Mouse (Mus musculus) cerebellum, adult 2 months (tissue): ENCODE data around the gene Chat. TPM values are rescaled to one million over a fixed set of nuclear protein-coding genes. Genes with fewer than 3 reads are reported as not detected.
"Not testable (repeated sequence)": the region's sequence is repeated elsewhere in the genome, so short reads cannot be mapped to it uniquely, and the experiment has no call there.

Experiments used
- DNase-seq, 2 experiments: peaks; one replicate each; pipeline ENCODE4 v3.0.0; 2021
- H3K27ac ChIP-seq: fragments of 200-500 bp; 2 replicates; pipeline ENCODE4 v1.5.1; 2012; ENCODE audit warnings: low read length, control low read depth, inconsistent platforms; ENCODE audit not compliant: insufficient read depth
- H3K27me3 ChIP-seq: fragments of 200-500 bp; 2 replicates; pipeline ENCODE4 v1.6.1; 2012; ENCODE audit warnings: inconsistent platforms, mild to moderate bottlenecking, low read length, moderate library complexity; ENCODE audit not compliant: control insufficient read depth, insufficient read depth
- H3K4me1 ChIP-seq: fragments of 200-500 bp; 2 replicates; pipeline ENCODE4 v1.6.1; 2011; ENCODE audit warnings: low read length; ENCODE audit not compliant: control insufficient read depth, insufficient read depth
- H3K4me3 ChIP-seq: fragments of 200-500 bp; replicated peaks from 2 replicates; pipeline ENCODE3; 2011; ENCODE audit warnings: mild to moderate bottlenecking, low read depth, low read length, control low read depth; ENCODE audit not compliant: insufficient read depth
- CTCF ChIP-seq: fragments of 200-500 bp; IDR thresholded peaks from 2 replicates; pipeline ENCODE4 v1.5.1; 2011; ENCODE audit warnings: low read depth, mild to moderate bottlenecking, control low read depth, low read length, moderate library complexity, borderline replicate concordance; ENCODE audit not compliant: insufficient read depth
- POLR2A ChIP-seq: fragments of 200-500 bp; IDR thresholded peaks from 2 replicates; pipeline ENCODE4 v1.6.1; 2011; ENCODE audit warnings: low read length, control low read depth, borderline replicate concordance; ENCODE audit not compliant: insufficient read depth
- WGBS: fragments of 180-500 bp; shearing (Covaris S2); methylation state at CpG from one replicate; pipeline ENCODE4 v1.1.7; 2018; 5-methylcytosine and 5-hydroxymethylcytosine counted together
- polyA plus RNA-seq: library from polyadenylated mRNA; depleted of rRNA; stranded (reverse); fragments of >200 nt; gene quantifications from 2 replicates; pipeline ENCODE4 v1.2.3, GENCODE M21; 2012

Gene Chat
- polyA plus RNA-seq, 1 experiment, result 7.8 TPM

DNA sequence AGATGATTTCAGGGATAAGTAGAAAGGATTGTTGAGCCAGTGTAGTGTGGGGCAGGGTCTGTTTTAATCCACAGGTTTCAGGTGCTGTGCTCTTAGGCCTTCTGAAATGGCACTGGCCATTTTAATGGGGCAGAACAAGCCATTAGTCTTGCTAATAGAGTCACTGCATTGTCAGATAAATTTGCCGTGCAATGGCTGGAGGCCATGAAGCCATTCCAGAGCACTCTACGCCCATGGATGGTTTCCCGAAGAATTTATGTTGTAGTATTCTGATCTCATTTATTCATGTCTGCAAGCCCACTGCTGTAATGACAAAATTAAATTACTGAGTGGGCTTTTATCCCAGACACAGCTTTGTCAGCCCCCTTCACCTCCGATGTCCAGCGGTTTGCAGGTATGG lies 55.7 kb downstream of the Chat start:
- no peaks in the 10 kb centered on the region for H3K27me3 ChIP-seq
- H3K27ac ChIP-seq, result no peak overlapping the region
- DNase-seq, result no peak
- 79% methylated on average over 5 of the region's 5 CpGs for WGBS
- no peaks in the 10 kb centered on the region for H3K4me1 ChIP-seq
- TF ChIP-seq POLR2A, result no peak
- TF ChIP-seq CTCF, result no peak
- no peak overlapping the region for H3K4me3 ChIP-seq

DNA sequence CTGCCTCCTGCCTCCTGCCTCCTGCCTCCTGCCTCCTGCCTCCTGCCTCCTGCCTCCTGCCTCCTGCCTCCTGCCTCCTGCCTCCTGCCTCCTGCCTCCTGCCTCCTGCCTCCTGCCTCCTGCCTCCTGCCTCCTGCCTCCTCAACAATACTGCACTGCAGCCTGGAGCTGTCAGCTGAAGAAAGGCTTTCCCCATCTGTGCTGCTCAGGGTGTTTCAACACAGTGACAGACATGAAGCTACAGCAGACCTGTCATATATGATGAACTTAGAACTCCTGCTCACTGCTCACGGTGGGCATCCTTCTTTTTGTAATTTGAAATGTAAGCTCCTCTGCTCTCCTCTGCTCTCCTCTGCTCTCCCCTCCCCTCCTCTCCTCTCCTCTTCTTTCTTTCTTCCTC lies 60.4 kb downstream of the Chat start:
- not testable (repeated sequence) for DNase-seq, H3K27ac ChIP-seq, H3K27me3 ChIP-seq, H3K4me3 ChIP-seq, H3K4me1 ChIP-seq
- WGBS, result 55% methylated on average over 1 of the region's 1 CpGs

DNA sequence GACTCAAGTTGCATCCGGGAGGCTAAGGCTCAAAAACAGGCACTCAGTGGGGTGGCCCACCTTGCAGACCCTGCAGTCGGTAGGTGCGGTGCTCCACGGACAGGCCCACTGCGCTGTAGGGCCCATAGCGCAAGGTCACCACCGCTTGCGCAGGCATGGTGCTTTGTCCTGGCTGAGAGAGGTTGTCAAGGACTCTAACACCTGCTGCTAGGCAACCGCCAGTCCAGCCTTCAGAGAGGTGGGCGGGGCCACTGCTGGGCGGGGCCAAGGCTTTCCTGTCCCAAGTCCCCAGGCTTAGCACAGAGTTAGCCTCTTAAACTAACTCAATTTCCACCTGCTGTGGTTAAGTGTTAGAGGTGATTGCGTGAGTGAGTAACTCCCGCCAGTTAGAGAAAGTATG lies 77.6 kb downstream of the Chat start, which contains the start of gene 1700024G13Rik:
1700024G13Rik (minus strand) TSS at position 196 of the 400 bp plus-strand sequence.
- Histone ChIP-seq H3K27ac (no peak within 1 kb of the TSS), H3K27me3 (no peaks in the 10 kb centered on the region), H3K4me1 (no peaks in the 10 kb centered on the region), H3K4me3 (no peak within 1 kb of the TSS)
- no peak for DNase-seq
- 16% methylated on average over 13 of the region's 13 CpGs for WGBS
- TF ChIP-seq POLR2A (no peak), CTCF (no peak)

DNA sequence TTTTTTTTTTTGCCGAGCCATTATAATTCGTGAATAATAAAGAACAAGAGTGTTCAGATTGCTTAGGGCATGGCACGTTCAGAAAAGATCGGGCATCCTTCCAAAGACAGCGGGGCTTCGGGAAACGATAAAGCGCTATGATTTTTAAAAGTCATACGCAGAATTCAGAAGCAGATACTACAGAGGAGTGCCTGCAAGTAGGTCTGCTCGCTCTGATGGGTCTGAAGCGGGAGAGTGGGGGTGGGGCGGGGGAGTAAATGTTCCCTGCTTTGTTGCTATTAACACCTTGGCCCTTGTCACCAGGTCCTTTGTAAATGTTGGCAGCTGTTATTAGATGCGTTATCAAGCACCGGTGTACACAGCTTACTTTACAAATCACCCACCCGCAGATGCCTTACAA lies 84.2 kb downstream of the Chat start:
- WGBS, result 16% methylated on average over 15 of the region's 15 CpGs

DNA sequence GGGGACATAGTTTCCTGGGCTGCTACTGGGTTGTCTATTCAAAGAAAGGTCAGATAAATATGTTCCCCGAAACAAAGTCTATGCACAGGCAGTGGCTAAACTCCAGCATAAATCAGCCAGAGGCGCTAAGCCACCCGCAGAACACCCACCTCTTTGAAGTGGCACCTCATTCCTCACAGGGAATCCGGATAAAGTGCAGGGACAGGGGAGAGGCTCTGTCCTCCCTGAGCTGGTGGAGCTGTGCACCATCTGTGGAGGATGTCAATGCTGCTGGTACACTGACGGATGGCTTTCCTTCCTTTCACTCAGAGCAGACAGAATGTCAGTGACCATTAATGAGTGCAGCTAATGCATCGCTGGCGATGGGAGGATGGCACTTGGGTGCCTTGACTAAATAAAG lies 84.7 kb downstream of the Chat start:
- peak overlapping the region; percentile 5 for H3K4me3 ChIP-seq
- no peak for TF ChIP-seq POLR2A
- TF ChIP-seq CTCF, result no peak
- H3K4me1 ChIP-seq, result peaks cover 4% of the 10 kb centered on the region; the same call in 1 of the 2 replicates
- WGBS, result 11% methylated on average over 7 of the region's 7 CpGs
- H3K27ac ChIP-seq, result no peak overlapping the region
- no peaks in the 10 kb centered on the region; the same call in 1 of the 2 replicates for H3K27me3 ChIP-seq
- peak; percentile 50 to 55 for DNase-seq

More for the DNA sequence above, 84.2 kb downstream of the Chat start:
- Histone ChIP-seq H3K4me3 (peak overlapping the region; percentile 10), H3K27me3 (no peaks in the 10 kb centered on the region; the same call in 1 of the 2 replicates), H3K4me1 (peaks cover 4% of the 10 kb centered on the region; the same call in 1 of the 2 replicates), H3K27ac (no peak overlapping the region)
- TF ChIP-seq POLR2A (no peak), CTCF (no peak)
- peak; percentile 12 to 15 for DNase-seq

DNA sequence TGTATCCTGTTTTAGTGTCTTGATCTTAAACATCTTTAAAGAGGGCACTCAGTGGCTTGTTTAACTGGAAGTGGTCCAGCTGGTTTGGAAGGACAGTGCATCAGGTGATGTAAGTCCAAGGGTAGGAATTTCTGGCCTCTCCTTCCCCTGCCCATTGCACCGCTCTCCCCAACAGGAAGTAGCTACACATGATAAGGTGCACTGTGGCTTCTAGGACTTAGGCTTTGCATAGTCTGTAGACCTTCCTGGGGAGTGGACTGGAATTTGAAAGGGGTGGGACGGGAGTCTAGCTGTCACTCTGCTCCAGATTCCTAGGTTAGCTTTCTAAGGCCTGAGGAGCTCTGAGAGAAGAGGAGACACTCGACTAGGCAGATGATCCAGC lies 85.7 kb downstream of the Chat start:
- H3K4me3 ChIP-seq, result no peak overlapping the region
- TF ChIP-seq CTCF (no peak), POLR2A (no peak)
- 85% methylated on average over 3 of the region's 3 CpGs for WGBS

DNA sequence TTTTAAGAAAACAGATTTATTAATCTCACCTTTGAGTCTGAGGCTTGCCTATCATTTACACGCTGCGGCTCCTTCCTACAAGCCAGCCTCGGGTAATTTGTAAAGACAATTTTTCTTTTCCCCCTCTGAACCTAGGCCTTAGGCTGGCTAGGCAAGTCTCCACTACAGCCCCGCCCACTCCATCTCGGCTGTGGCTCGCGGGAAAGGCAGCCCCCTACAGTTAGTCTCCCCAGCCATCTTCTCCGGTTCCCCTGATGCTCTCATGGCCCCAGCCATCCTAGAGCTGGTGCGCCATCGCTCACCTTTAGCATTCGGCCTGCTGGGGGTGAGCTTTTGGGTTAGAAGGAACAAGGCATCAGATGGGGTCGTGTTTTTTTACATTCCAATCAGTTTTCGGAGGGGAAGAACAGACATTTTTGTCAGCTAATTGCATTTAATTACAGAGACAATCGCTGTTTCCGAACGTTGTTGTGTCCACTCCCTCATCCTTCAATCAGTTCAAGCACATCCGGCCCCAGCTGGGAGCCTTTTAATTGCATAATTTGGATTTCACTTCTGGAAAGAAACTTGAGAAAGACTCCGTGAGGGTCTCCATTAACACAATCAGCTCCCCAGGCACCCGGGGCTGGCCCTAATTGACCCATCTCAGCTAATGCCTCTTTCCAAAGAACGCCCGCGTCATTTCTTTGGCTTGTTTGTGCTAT lies 86.2 kb downstream of the Chat start:
- no peak for TF ChIP-seq POLR2A
- no peak for TF ChIP-seq CTCF
- WGBS, result 63% methylated on average over 22 of the region's 22 CpGs
- Histone ChIP-seq H3K27me3 (no peaks in the 10 kb centered on the region; the same call in 1 of the 2 replicates), H3K27ac (no peak overlapping the region), H3K4me3 (no peak overlapping the region), H3K4me1 (peaks cover 4% of the 10 kb centered on the region; the same call in 1 of the 2 replicates)
- no peak for DNase-seq

More for the DNA sequence above, 85.7 kb downstream of the Chat start:
- Histone ChIP-seq H3K4me1 (peaks cover 4% of the 10 kb centered on the region; the same call in 1 of the 2 replicates), H3K27me3 (no peaks in the 10 kb centered on the region; the same call in 1 of the 2 replicates), H3K27ac (no peak overlapping the region)
- DNase-seq, result no peak

DNA sequence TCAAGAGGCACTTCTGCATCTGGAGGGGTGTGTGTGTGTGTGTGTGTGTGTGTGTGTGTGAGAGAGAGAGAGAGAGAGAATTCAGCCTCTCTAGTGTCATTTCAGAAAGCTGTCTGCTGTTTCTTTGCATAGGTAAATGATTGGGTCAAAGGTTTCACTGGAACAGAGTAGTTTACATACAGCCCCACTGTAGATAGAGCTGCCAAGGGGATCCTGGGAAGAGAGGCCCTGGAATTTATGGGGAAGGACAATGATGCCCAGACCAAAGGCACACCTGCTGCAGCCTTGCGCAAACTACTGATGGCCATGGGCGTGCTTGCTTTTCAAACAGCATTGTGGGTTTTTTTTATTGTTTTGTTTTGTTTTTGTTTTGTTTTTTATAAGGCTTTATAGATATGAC lies 93.3 kb downstream of the Chat start:
- WGBS, result 97% methylated on average over 2 of the region's 2 CpGs
- H3K4me1 ChIP-seq, result no peaks in the 10 kb centered on the region
- TF ChIP-seq POLR2A (no peak), CTCF (no peak)

More for the DNA sequence above, 93.3 kb downstream of the Chat start:
- no peaks in the 10 kb centered on the region; the same call in 1 of the 2 replicates for H3K27me3 ChIP-seq
- no peak overlapping the region for H3K4me3 ChIP-seq
- no peak overlapping the region for H3K27ac ChIP-seq
- no peak for DNase-seq
